Mouse (Mus musculus) E14TG2a.4 (cell line): ENCODE data around the gene Rdh16f2.

Experiments
- CTCF ChIP-seq: conservative IDR thresholded peaks from 2 replicates; pipeline ENCODE4 v1.5.1; 2014; ENCODE audit warnings: low read length
- NANOG ChIP-seq: IDR thresholded peaks from 2 replicates; pipeline ENCODE4 v1.6.1; 2014; ENCODE audit warnings: borderline replicate concordance, low read length, mixed read lengths
- POU5F1 ChIP-seq: IDR thresholded peaks from 2 replicates; pipeline ENCODE4 v1.6.1; 2014; ENCODE audit warnings: low read length, borderline replicate concordance

DNA sequence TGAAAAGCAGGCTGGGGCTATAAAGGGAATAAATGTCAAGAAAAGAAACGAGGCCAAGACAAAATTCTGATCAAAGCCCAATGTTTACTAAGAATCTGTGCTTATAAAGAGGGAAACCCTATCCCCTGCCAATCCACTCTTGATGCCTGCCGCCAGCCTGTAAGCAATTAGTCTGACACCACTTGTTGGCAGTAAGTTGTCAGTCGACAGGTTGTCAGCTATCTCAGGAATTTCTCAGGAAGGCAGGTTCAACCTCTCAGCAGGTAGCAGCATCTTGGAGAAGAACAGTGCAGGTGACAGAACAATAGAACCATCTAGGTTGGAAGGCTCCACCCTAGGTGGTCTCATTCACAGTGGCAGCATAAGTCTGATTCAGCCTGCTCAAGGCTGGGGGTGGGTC is 37.2 kb upstream of the Rdh16f2 start:
- no peak for TF ChIP-seq CTCF
- TF ChIP-seq NANOG: no peak
- TF ChIP-seq POU5F1: no peak
